In genomic region chr11:55099019-55099771, GRCm38 (mm10) we compare ENCODE assay signal across 13 mouse cellular contexts. TPM values are rescaled to one million over a fixed set of nuclear protein-coding genes. Genes with fewer than 3 reads are reported as not detected.
DNase-seq lines count a peak whose midpoint lies in the region; ATAC-seq and TF ChIP-seq lines count a peak whose summit lies in the region.
"Had no signal": no experiment of that assay in that cellular context is flagged by ENCODE, and none has a peak within 500 bp of the region (broad histone marks: within the 10 kb centered on the region; RNA-seq: fewer than 3 reads in every experiment).

No protein-coding gene starts in this region.

- H3K9ac ChIP-seq in heart, embryonic 13.5 days: no peak overlapping the region
- H3K9ac ChIP-seq in limb, embryonic 13.5 days: no peak overlapping the region
- no peak overlapping the region for H3K9ac ChIP-seq in liver, embryonic 15.5 days

- no peak for DNase-seq in heart, adult 18-20 months
- no peak for DNase-seq in limb, embryonic 10.5 days (ENCODE audit: low spot score)
- no peak for DNase-seq in gastrocnemius, postnatal 25 days
- DNase-seq: heart, postnatal 14 days; thymus, adult 18-20 months had no signal

- TF ChIP-seq POLR2A in bone marrow, adult 2 months (IDR thresholded peaks at IDR 0.05; ENCODE audit: borderline replicate concordance, control insufficient read depth, low read depth, low read length): no peak

- no peak overlapping the region for H3K27ac ChIP-seq in heart, embryonic 13.5 days (replicated peaks)
- no peak overlapping the region for H3K27ac ChIP-seq in limb, embryonic 13.5 days
- no peak overlapping the region for H3K27ac ChIP-seq in limb, embryonic 10.5 days
- no peak overlapping the region for H3K27ac ChIP-seq in bone marrow, adult 2 months (ENCODE audit: control insufficient read depth, insufficient read depth, low read depth, low read length, poor library complexity)
- no peak overlapping the region for H3K27ac ChIP-seq in liver, embryonic 15.5 days (replicated peaks)
- H3K27ac ChIP-seq: embryonic facial prominence, embryonic 12.5 days had no signal

- ATAC-seq in heart, embryonic 13.5 days (ENCODE audit: extremely low read depth, insufficient number of reproducible peaks, low FRiP score, low TSS enrichment): no peak
- no peak for ATAC-seq in limb, embryonic 13.5 days (ENCODE audit: low FRiP score, low read depth)
- no peak for ATAC-seq in liver, embryonic 15.5 days (ENCODE audit: insufficient read depth)

- peaks cover 12% of the 10 kb centered on the region; the same call in 1 of the 2 replicates for H3K36me3 ChIP-seq in heart, embryonic 13.5 days
- 0 out of 2 replicates have a peak, but pooled peaks cover 2% of the 10 kb centered on the region for H3K36me3 ChIP-seq in limb, embryonic 13.5 days
- no peaks in the 10 kb centered on the region for H3K36me3 ChIP-seq in limb, embryonic 10.5 days
- 0 out of 2 replicates have a peak, but pooled peaks cover 3% of the 10 kb centered on the region for H3K36me3 ChIP-seq in liver, embryonic 15.5 days (replicated peaks)
- H3K36me3 ChIP-seq: embryonic facial prominence, embryonic 12.5 days had no signal

- TF ChIP-seq CTCF in bone marrow, adult 2 months (IDR thresholded peaks at IDR 0.05; ENCODE audit: control insufficient read depth, insufficient read depth, low read length): no peak

- H3K4me2 ChIP-seq in heart, embryonic 13.5 days: peak overlapping the region; percentile 80
- H3K4me2 ChIP-seq in limb, embryonic 13.5 days (replicated peaks): peak overlapping the region; percentile 79; the same call in 1 of the 2 replicates
- H3K4me2 ChIP-seq in liver, embryonic 15.5 days: peak overlapping the region; percentile 69

- H3K9me3 ChIP-seq in heart, embryonic 13.5 days: no peaks in the 10 kb centered on the region
- H3K9me3 ChIP-seq in limb, embryonic 13.5 days: no peaks in the 10 kb centered on the region
- H3K9me3 ChIP-seq in limb, embryonic 10.5 days (replicated peaks): no peaks in the 10 kb centered on the region
- no peaks in the 10 kb centered on the region for H3K9me3 ChIP-seq in liver, embryonic 15.5 days (replicated peaks)
- H3K9me3 ChIP-seq: embryonic facial prominence, embryonic 12.5 days had no signal

- H3K4me1 ChIP-seq in heart, embryonic 13.5 days: peaks cover 21% of the 10 kb centered on the region
- peaks cover 5% of the 10 kb centered on the region for H3K4me1 ChIP-seq in limb, embryonic 13.5 days
- peaks cover 9% of the 10 kb centered on the region for H3K4me1 ChIP-seq in limb, embryonic 10.5 days
- H3K4me1 ChIP-seq in bone marrow, adult 2 months (ENCODE audit: control insufficient read depth, insufficient read depth, low read length): peaks cover 2% of the 10 kb centered on the region; the same call in 1 of the 2 replicates
- H3K4me1 ChIP-seq in liver, embryonic 15.5 days (replicated peaks): peaks cover 30% of the 10 kb centered on the region

- H3K4me3 ChIP-seq in heart, embryonic 13.5 days: no peak overlapping the region
- no peak overlapping the region for H3K4me3 ChIP-seq in limb, embryonic 13.5 days
- H3K4me3 ChIP-seq in limb, embryonic 10.5 days: no peak overlapping the region
- H3K4me3 ChIP-seq in bone marrow, adult 2 months (replicated peaks; ENCODE audit: control insufficient read depth, low read depth, low read length): peak overlapping the region; percentile 48
- no peak overlapping the region for H3K4me3 ChIP-seq in liver, embryonic 15.5 days (replicated peaks)

- WGBS in heart, embryonic 13.5 days: 86% methylated on average over 8 of the region's 8 CpGs
- WGBS in limb, embryonic 13.5 days: 93% methylated on average over 8 of the region's 8 CpGs
- WGBS in limb, embryonic 10.5 days: 87% methylated on average over 8 of the region's 8 CpGs
- WGBS in bone marrow, adult 2 months: 64% methylated on average over 8 of the region's 8 CpGs
- WGBS in liver, embryonic 15.5 days (ENCODE audit: insufficient replicate concordance): 69% methylated on average over 8 of the region's 8 CpGs

- no peaks in the 10 kb centered on the region for H3K27me3 ChIP-seq in heart, embryonic 13.5 days (replicated peaks)
- no peaks in the 10 kb centered on the region for H3K27me3 ChIP-seq in limb, embryonic 13.5 days
- no peaks in the 10 kb centered on the region for H3K27me3 ChIP-seq in limb, embryonic 10.5 days (ENCODE audit: low read depth, poor library complexity, severe bottlenecking)
- peaks cover 9% of the 10 kb centered on the region; the same call in 1 of the 2 replicates for H3K27me3 ChIP-seq in liver, embryonic 15.5 days
- H3K27me3 ChIP-seq: embryonic facial prominence, embryonic 12.5 days had no signal

RNA-seq across cellular contexts. Expression of gene Gm2a, which starts 1.3 kb away (rescaled TPM):
- 42.2 and 45.3 TPM in 2 replicates for polyA plus RNA-seq in heart, embryonic 13.5 days (2015; fragmentation: Nextera tagmentation; extraction: Ambion mirVana)
- 10 to 100 TPM in 1 of 2 experiments, 1 to 10 TPM in 1; 9.2 to 13.8 TPM for total RNA-seq in heart, adult 18-20 months (2021)
- 17.9 and 18.0 TPM in 2 replicates for polyA plus RNA-seq in limb, embryonic 13.5 days (2015; fragmentation: Nextera tagmentation; extraction: Ambion mirVana)
- 4.5 and 7.2 TPM in 2 replicates for polyA plus RNA-seq in limb, embryonic 10.5 days (2016; fragmentation: Nextera tagmentation; extraction: Ambion mirVana)
- polyA plus RNA-seq in bone marrow, adult 2 months (2011; ENCODE audit: insufficient read depth, insufficient read length, low replicate concordance, missing spikeins): 7.6 and 20.8 TPM in 2 replicates
- 22.4 and 26.8 TPM in 2 replicates for polyA plus RNA-seq in liver, embryonic 15.5 days (2015; fragmentation: Nextera tagmentation; extraction: Ambion mirVana)
- total RNA-seq in gastrocnemius, postnatal 25 days (2021): 1 to 10 TPM; 5.4 to 8.7 TPM

RNA-seq across cellular contexts. Expression of gene Ccdc69, which starts 21.3 kb away (rescaled TPM):
- polyA plus RNA-seq in heart, embryonic 13.5 days (2015; fragmentation: Nextera tagmentation; extraction: Ambion mirVana): 18.8 and 20.8 TPM in 2 replicates
- 1 to 10 TPM; 5.3 to 8.3 TPM for total RNA-seq in heart, adult 18-20 months (2021)
- 0.57 and 0.90 TPM in 2 replicates for polyA plus RNA-seq in limb, embryonic 13.5 days (2015; fragmentation: Nextera tagmentation; extraction: Ambion mirVana)
- polyA plus RNA-seq in limb, embryonic 10.5 days (2016; fragmentation: Nextera tagmentation; extraction: Ambion mirVana): 0.61 and 0.85 TPM in 2 replicates
- 2.8 and 7.7 TPM in 2 replicates for polyA plus RNA-seq in bone marrow, adult 2 months (2011; ENCODE audit: insufficient read depth, insufficient read length, low replicate concordance, missing spikeins)
- 1.3 and 1.4 TPM in 2 replicates for polyA plus RNA-seq in liver, embryonic 15.5 days (2015; fragmentation: Nextera tagmentation; extraction: Ambion mirVana)
- 1 to 10 TPM; 5.9 to 6.2 TPM for total RNA-seq in gastrocnemius, postnatal 25 days (2021)

RNA-seq across cellular contexts. Expression of gene Slc36a3, which starts 52.3 kb away (rescaled TPM):
- polyA plus RNA-seq in heart, embryonic 13.5 days (2015; fragmentation: Nextera tagmentation; extraction: Ambion mirVana): not detected in 2 replicates
- total RNA-seq in heart, adult 18-20 months (2021): not detected
- not detected in 2 replicates for polyA plus RNA-seq in limb, embryonic 13.5 days (2015; fragmentation: Nextera tagmentation; extraction: Ambion mirVana)
- polyA plus RNA-seq in limb, embryonic 10.5 days (2016; fragmentation: Nextera tagmentation; extraction: Ambion mirVana): not detected in 2 replicates
- not detected in 2 replicates for polyA plus RNA-seq in bone marrow, adult 2 months (2011; ENCODE audit: insufficient read depth, insufficient read length, low replicate concordance, missing spikeins)
- not detected in 2 replicates for polyA plus RNA-seq in liver, embryonic 15.5 days (2015; fragmentation: Nextera tagmentation; extraction: Ambion mirVana)
- not detected for total RNA-seq in gastrocnemius, postnatal 25 days (2021)
- total RNA-seq: gastrocnemius, adult 18-20 months; heart, postnatal 14 days; megakaryocyte-erythroid progenitor cell, adult 5-6 weeks had no signal
- polyA plus RNA-seq: embryonic facial prominence, embryonic 12.5 days; limb, embryonic 11.5 days had no signal
